Mouse (Mus musculus): Measurements from ENCODE around the gene D930020B18Rik. TPM values are rescaled to one million over a fixed set of nuclear protein-coding genes. Genes with fewer than 3 reads are reported as not detected.
A peak's percentile ranks its signal among the peaks of the same experiment; 100 is the strongest.

D930020B18Rik gene
- polyA plus RNA-seq, 1 experiment from 2014 or later, result not detected

- Histone ChIP-seq H3K9ac (no peak overlapping the region), H3K27me3 (no peaks in the 10 kb centered on the region), H3K4me2 (no peak overlapping the region), H3K27ac (no peak overlapping the region), H3K4me1 (no peaks in the 10 kb centered on the region), H3K9me3 (replicated peaks) (no peaks in the 10 kb centered on the region), H3K36me3 (ENCODE audit: poor library complexity, severe bottlenecking) (no peaks in the 10 kb centered on the region), H3K4me3 (no peak overlapping the region)
- ATAC-seq, result no peak
- 75% methylated on average over 7 of the region's 7 CpGs for WGBS
These were observed 46.1 kb downstream of the D930020B18Rik start for GRCm38 (mm10) chr10:121687511-121687910.

DNA sequence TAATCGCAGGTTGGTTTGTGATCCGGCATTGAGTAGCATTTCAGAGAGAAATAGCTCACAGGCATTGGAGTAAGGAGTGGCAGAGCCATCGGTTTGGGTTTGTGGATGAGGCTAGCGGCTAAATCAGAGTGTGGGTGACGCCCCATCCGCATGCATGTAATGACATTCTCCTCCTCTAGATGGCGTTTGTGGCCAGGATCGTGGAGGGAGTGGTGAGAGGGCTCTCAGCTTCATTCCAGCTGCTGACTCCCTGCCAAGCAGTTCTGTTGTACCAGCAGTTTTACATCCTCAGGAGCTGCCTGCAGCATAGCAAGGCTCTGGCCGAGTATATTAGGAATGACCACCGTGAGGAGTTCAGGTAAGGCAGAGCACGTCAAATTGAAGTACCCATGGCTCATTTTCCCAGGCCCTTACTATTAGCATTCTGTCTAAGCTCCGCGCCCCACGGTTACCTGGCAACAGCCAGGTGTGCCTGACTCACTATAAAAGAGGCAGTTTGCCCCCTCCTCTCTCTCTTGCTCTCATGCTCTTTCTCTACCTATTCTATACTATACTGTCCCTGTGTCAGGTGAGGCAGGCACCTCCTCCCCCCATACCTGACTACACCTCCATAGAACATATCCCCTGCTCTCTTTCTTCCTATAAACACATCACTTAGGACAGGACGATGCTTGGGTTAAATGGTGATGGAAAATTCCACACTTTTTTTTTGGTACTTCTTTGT, 48.4 kb downstream of the D930020B18Rik start:
- H3K9ac ChIP-seq, result no peak overlapping the region
- no peak overlapping the region for H3K4me3 ChIP-seq
- no peak overlapping the region for H3K27ac ChIP-seq
- H3K27me3 ChIP-seq, result no peaks in the 10 kb centered on the region
- ATAC-seq, result peak; percentile 86
- 18% methylated on average over 15 of the region's 15 CpGs for WGBS
- no peaks in the 10 kb centered on the region for H3K36me3 ChIP-seq (ENCODE audit: poor library complexity, severe bottlenecking)
- no peaks in the 10 kb centered on the region for H3K9me3 ChIP-seq (replicated peaks)
- no peak overlapping the region for H3K4me2 ChIP-seq
- no peaks in the 10 kb centered on the region for H3K4me1 ChIP-seq

DNA sequence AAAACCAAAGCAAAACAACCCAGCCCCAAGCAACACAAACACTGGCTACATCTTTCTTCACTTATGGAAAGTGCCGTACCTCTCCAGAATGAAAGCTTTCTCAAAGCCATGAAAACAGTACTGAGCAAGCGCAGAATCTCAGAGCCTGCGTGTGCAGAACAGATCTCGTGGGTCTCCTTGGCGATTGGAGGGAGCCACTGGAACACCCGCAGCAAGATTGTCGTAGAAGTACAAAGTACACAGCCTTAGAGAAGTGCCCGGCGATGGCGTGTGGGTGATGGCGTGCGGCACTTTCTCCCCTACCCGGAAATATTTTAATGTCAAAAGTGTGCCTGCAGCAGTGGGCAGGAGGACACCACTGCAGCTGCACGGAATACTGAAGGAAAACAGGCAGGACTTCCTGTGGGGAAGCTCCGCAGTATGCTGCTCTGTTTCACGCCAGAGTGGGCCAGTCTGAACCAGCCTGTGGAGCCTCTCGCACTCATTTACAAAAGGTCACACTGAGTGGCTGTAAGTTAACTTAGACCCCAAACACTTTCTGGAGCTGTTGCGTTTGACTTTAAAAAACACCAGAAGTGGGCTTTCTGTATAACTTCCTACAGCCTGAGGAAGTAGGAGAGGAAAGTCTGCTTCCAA, 51.7 kb downstream of the D930020B18Rik start:
- Histone ChIP-seq H3K4me2 (peak overlapping the region; percentile 6; the same call in 1 of the 2 replicates), H3K27ac (no peak overlapping the region), H3K9me3 (replicated peaks) (no peaks in the 10 kb centered on the region; the same call in 1 of the 2 replicates), H3K9ac (no peak overlapping the region), H3K4me3 (no peak overlapping the region), H3K27me3 (no peaks in the 10 kb centered on the region), H3K4me1 (no peaks in the 10 kb centered on the region), H3K36me3 (ENCODE audit: poor library complexity, severe bottlenecking) (no peaks in the 10 kb centered on the region)
- no peak for ATAC-seq
- WGBS, result 69% methylated on average over 18 of the region's 18 CpGs

DNA sequence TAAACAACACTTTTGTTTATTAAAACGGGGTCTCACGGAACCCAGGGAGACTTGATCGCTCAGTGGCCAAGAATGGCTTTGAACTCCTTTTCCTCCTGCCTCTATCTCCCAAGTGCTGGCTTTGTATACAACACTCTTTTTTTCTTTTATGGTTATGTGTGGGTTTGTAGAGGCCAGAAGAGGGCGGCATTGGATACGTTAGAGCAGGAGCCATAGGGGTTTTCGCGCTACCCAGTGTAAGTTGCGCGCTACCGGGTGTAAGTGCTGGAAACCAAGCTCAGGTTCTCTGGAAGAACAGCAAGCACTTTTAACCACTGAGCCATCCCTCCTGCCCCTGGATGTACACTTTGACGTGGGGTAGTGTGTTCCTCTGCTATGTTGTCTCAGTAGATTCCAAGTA, 53.2 kb downstream of the D930020B18Rik start:
- 86% methylated on average over 11 of the region's 11 CpGs for WGBS
- H3K4me1 ChIP-seq, result no peaks in the 10 kb centered on the region
- ATAC-seq, result no peak

GRCm38 (mm10) chr10:121701296-121702248, 60.2 kb downstream of the D930020B18Rik start:
- 63% methylated on average over 11 of the region's 11 CpGs for WGBS
- Histone ChIP-seq H3K4me3 (no peak overlapping the region), H3K36me3 (ENCODE audit: poor library complexity, severe bottlenecking) (no peaks in the 10 kb centered on the region), H3K27ac (no peak overlapping the region), H3K4me1 (no peaks in the 10 kb centered on the region), H3K27me3 (no peaks in the 10 kb centered on the region), H3K9ac (no peak overlapping the region), H3K4me2 (no peak overlapping the region), H3K9me3 (replicated peaks) (no peaks in the 10 kb centered on the region; the same call in 1 of the 2 replicates)
- ATAC-seq, result peak; percentile 45

More for the DNA sequence above, 53.2 kb downstream of the D930020B18Rik start:
- no peaks in the 10 kb centered on the region for H3K27me3 ChIP-seq
- H3K4me2 ChIP-seq, result no peak overlapping the region
- H3K9ac ChIP-seq, result no peak overlapping the region
- H3K36me3 ChIP-seq (ENCODE audit: poor library complexity, severe bottlenecking), result no peaks in the 10 kb centered on the region
- H3K9me3 ChIP-seq (replicated peaks), result no peaks in the 10 kb centered on the region; the same call in 1 of the 2 replicates
- no peak overlapping the region for H3K27ac ChIP-seq
- no peak overlapping the region for H3K4me3 ChIP-seq

DNA sequence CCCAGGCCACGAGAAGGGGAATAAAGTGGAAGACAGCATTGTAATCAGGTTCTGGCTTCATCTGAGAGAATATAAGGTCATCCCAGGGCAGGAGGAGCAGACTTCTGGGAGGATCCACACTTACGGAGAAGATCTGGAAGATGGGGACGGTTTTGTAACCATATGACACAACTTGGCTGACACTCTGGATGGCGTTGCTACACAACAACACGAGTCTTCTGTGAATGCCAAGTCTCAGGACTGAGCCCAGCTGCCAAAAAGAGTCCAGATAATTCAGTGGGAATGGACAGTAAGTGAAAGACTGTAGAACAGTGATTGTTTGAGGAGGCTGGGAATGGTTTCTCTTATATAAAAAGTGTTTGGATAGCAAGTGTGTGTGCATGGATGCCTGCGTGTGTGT, 62.2 kb downstream of the D930020B18Rik start:
- no peaks in the 10 kb centered on the region for H3K27me3 ChIP-seq
- no peak overlapping the region for H3K27ac ChIP-seq
- no peaks in the 10 kb centered on the region for H3K4me1 ChIP-seq
- no peak overlapping the region for H3K9ac ChIP-seq
- no peak for ATAC-seq
- no peaks in the 10 kb centered on the region for H3K36me3 ChIP-seq (ENCODE audit: poor library complexity, severe bottlenecking)
- 88% methylated on average over 6 of the region's 6 CpGs for WGBS
- no peak overlapping the region for H3K4me2 ChIP-seq
- H3K4me3 ChIP-seq, result no peak overlapping the region
- H3K9me3 ChIP-seq (replicated peaks), result no peaks in the 10 kb centered on the region

DNA sequence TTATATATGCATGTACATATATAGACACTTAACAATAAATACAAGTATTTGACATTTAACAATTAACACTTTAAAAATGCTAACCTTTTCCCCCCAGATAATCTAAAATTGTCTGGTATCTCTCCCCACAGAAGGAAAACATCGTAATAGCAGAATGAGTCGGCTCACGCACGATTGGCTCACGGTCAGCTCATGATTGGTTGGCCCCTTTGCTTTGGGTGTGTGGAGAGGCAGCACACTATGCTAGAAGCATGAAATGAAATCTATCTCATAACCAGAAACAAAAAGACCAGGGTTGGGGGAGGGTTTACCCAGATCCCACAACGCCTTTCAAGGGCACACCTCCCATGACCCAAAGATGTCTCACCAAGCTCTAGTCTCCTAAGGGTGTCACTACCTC, 63.5 kb downstream of the D930020B18Rik start:
- 91% methylated on average over 6 of the region's 6 CpGs for WGBS

GRCm38 (mm10) chr10:121705399-121706163, 64.2 kb downstream of the D930020B18Rik start:
- Histone ChIP-seq H3K27me3 (no peaks in the 10 kb centered on the region), H3K9ac (no peak overlapping the region), H3K4me1 (no peaks in the 10 kb centered on the region), H3K9me3 (replicated peaks) (no peaks in the 10 kb centered on the region), H3K36me3 (ENCODE audit: poor library complexity, severe bottlenecking) (no peaks in the 10 kb centered on the region), H3K4me2 (no peak overlapping the region), H3K27ac (no peak overlapping the region), H3K4me3 (no peak overlapping the region)
- ATAC-seq, result no peak
- 87% methylated on average over 15 of the region's 15 CpGs for WGBS

More for the DNA sequence above, 63.5 kb downstream of the D930020B18Rik start:
- Histone ChIP-seq H3K27ac (no peak overlapping the region), H3K4me2 (no peak overlapping the region), H3K9me3 (replicated peaks) (no peaks in the 10 kb centered on the region), H3K36me3 (ENCODE audit: poor library complexity, severe bottlenecking) (no peaks in the 10 kb centered on the region), H3K4me3 (no peak overlapping the region), H3K4me1 (no peaks in the 10 kb centered on the region), H3K9ac (no peak overlapping the region), H3K27me3 (no peaks in the 10 kb centered on the region)
- ATAC-seq, result no peak

DNA sequence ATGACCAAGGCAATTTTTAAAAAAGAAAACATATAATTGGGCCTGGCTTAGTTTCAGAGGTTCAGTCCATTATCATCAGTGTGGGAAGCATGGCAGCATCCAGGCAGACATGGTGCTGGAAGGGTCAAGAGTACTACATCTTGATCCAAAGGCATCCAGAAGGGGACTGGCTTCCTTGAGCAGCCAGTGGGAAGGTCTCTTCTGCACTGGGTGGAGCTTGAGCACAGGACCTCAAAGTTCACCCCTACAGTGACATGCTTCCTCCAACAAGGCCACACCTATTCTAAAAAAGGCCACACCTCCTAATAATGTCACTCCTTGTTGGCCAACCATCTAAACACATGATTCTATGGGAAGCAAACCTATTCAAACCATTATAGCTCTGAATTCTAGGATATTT, 75.5 kb downstream of the D930020B18Rik start:
- Histone ChIP-seq H3K4me3 (no peak overlapping the region), H3K4me2 (no peak overlapping the region), H3K9me3 (replicated peaks) (peaks cover 6% of the 10 kb centered on the region), H3K9ac (no peak overlapping the region), H3K36me3 (ENCODE audit: poor library complexity, severe bottlenecking) (no peaks in the 10 kb centered on the region), H3K27ac (no peak overlapping the region), H3K27me3 (no peaks in the 10 kb centered on the region), H3K4me1 (no peaks in the 10 kb centered on the region)
- no peak for ATAC-seq

GRCm38 (mm10) chr10:121718896-121719585, 77.7 kb downstream of the D930020B18Rik start:
- H3K27me3 ChIP-seq, result no peaks in the 10 kb centered on the region
- H3K4me1 ChIP-seq, result no peaks in the 10 kb centered on the region
- no peak overlapping the region for H3K4me3 ChIP-seq
- ATAC-seq, result no peak
- H3K9ac ChIP-seq, result no peak overlapping the region
- H3K9me3 ChIP-seq (replicated peaks), result peaks cover 11% of the 10 kb centered on the region
- H3K4me2 ChIP-seq, result no peak overlapping the region
- whole genome bisulfite sequencing, result 93% methylated on average over 18 of the region's 18 CpGs
- H3K27ac ChIP-seq, result no peak overlapping the region
- H3K36me3 ChIP-seq (ENCODE audit: poor library complexity, severe bottlenecking), result no peaks in the 10 kb centered on the region

GRCm38 (mm10) chr10:121720701-121721100, 79.3 kb downstream of the D930020B18Rik start:
- no peak overlapping the region for H3K4me3 ChIP-seq
- no peak overlapping the region for H3K9ac ChIP-seq
- H3K9me3 ChIP-seq (replicated peaks), result peaks cover 11% of the 10 kb centered on the region
- H3K4me1 ChIP-seq, result no peaks in the 10 kb centered on the region
- no peaks in the 10 kb centered on the region for H3K36me3 ChIP-seq (ENCODE audit: poor library complexity, severe bottlenecking)
- 96% methylated on average over 13 of the region's 13 CpGs for WGBS
- H3K27ac ChIP-seq, result no peak overlapping the region
- no peaks in the 10 kb centered on the region for H3K27me3 ChIP-seq
- H3K4me2 ChIP-seq, result no peak overlapping the region
- no peak for ATAC-seq

All from forebrain, embryonic 13.5 days (tissue).